Mouse (Mus musculus): ENCODE measurements at regions not wholly inside any gene's neighbourhood (a gene's known extent, or its start where the extent isn't known, plus 50 kb on each side); places are given as distances from the start of the nearest gene placed in this dataset.

DNA sequence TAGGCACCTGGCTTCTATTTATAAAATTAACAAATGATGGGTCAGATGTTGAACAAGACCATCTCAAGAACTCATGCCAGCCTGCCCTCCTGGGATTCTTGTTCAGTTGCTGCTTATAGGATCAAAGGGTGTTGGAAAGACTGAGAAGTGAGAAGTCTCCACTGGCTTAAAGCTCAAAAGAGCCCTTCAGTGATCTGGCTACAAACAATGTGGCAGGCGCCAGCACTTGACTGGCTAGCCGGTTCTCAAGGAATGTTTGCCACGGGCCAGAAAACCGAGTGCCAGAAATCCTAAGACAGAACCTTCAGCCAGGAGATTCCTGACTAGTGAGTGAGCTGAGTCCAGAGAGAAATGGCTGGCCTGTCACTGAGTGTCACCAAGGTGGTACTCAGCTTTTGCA, 93.6 kb upstream of the Med14 start:
- no peak overlapping the region for H3K4me3 ChIP-seq (ENCODE audit: insufficient read depth in 1 of 2, low read depth in 1 of 2, low read length in 2 of 2, poor library complexity in 1 of 2, severe bottlenecking in 1 of 2)
- peaks cover 2 to 5% of the 10 kb centered on the region in 2 experiments; a peak in 1 of 4 replicates for H3K4me1 ChIP-seq (ENCODE audit: control insufficient read depth in 2 of 2, insufficient read depth in 2 of 2, low read length in 2 of 2, poor library complexity in 1 of 2)
- H3K27ac ChIP-seq (ENCODE audit: insufficient read depth, low read depth, low read length, poor library complexity, severe bottlenecking): no peak overlapping the region
- no peaks in the 10 kb centered on the region for H3K36me3 ChIP-seq (ENCODE audit: control insufficient read depth, insufficient read depth, low read length, poor library complexity, severe bottlenecking)
- no peak for DNase-seq (ENCODE audit: low read depth, low spot score)
- H3K9me3 ChIP-seq (ENCODE audit: control insufficient read depth, insufficient read depth, low read depth, low read length): no peaks in the 10 kb centered on the region
- no peak overlapping the region for H3K9ac ChIP-seq (ENCODE audit: insufficient read depth, low read depth, low read length, poor library complexity, severe bottlenecking)
- no peak for TF ChIP-seq CHD2 (IDR thresholded peaks at IDR 0.05; ENCODE audit: low read depth, low read length)
- no peak for TF ChIP-seq ZNF384 (IDR thresholded peaks at IDR 0.05; ENCODE audit: low read depth, low read length)
- no peak for TF ChIP-seq HCFC1 (IDR thresholded peaks at IDR 0.05; ENCODE audit: borderline replicate concordance, insufficient read depth, low read length)
- TF ChIP-seq ZC3H11A (IDR thresholded peaks at IDR 0.05; ENCODE audit: borderline replicate concordance, low read depth, low read length): no peak
- TF ChIP-seq MAFK (IDR thresholded peaks at IDR 0.05; ENCODE audit: insufficient read depth, low read depth, low read length): no peak
- in situ Hi-C loops (cut with MboI; ENCODE audit: low sequenced_read_pairs in 2 of 2, unreplicated experiment in 2 of 2): loop anchor here in 1 of 2 experiments (25.0 kb wide), 1 partner anchor 168 kb away; no protein-coding TSS in a partner anchor

DNA sequence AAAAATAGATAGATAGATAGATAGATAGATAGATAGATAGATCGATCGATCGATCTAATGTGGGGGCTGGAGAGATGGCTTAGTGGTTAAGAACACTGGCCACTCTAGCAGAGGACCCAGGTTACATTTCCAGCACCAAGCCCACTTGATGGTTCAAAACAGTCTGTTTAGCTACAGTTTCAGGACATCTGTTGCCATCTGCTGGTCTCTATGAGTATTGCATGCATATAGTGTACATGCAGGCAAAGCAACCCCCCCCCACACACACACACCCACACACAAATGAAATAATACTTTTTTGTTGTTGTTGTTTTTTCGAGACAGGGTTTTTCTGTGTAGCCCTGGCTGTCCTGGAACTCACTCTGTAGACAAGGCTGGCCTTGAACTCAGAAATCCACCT, 89.8 kb upstream of the Med14 start:
- DNase-seq (ENCODE audit: low read depth, low spot score): no peak
- TF ChIP-seq ZNF384 (IDR thresholded peaks at IDR 0.05; ENCODE audit: low read depth, low read length): no peak
- TF ChIP-seq HCFC1 (IDR thresholded peaks at IDR 0.05; ENCODE audit: borderline replicate concordance, insufficient read depth, low read length): no peak
- TF ChIP-seq CHD2 (IDR thresholded peaks at IDR 0.05; ENCODE audit: low read depth, low read length): no peak
- 0 out of 2 replicates have a peak, but pooled peaks have one; percentile 18 for TF ChIP-seq ZC3H11A (IDR thresholded peaks at IDR 0.05; ENCODE audit: borderline replicate concordance, low read depth, low read length)
- in situ Hi-C loops (cut with MboI; ENCODE audit: low sequenced_read_pairs in 2 of 2, unreplicated experiment in 2 of 2): loop anchor here in 1 of 2 experiments (25.0 kb wide), 1 partner anchor 164 kb away; no protein-coding TSS in a partner anchor

DNA sequence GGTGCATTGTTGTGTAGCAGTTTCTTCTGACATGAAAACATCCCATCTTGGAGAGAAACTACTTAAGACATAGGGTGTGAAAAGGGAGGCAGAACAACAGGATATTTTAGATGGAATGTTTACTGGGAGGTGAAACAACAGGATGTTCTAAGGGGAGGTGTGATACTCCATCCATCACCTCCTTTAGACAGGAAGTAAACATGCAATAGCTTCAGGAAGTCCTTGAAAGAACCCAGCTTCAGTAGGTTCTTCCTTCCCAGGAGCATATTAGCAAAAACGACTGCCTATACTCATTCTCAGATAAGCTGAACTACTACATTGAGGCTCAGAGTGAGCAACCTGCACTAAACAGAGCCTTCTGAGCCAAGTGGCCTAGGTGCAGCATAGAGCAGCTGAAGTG, 82.6 kb upstream of the Med14 start:
- Histone ChIP-seq H3K4me1 (ENCODE audit: control insufficient read depth in 2 of 2, insufficient read depth in 2 of 2, low read length in 2 of 2, poor library complexity in 1 of 2) (no peaks in the 10 kb centered on the region; a peak in 1 of 4 replicates), H3K27ac (ENCODE audit: insufficient read depth, low read depth, low read length, poor library complexity, severe bottlenecking) (no peak overlapping the region), H3K9me3 (ENCODE audit: control insufficient read depth, insufficient read depth, low read depth, low read length) (no peaks in the 10 kb centered on the region), H3K4me3 (ENCODE audit: insufficient read depth in 1 of 2, low read depth in 1 of 2, low read length in 2 of 2, poor library complexity in 1 of 2, severe bottlenecking in 1 of 2) (no peak overlapping the region), H3K36me3 (ENCODE audit: control insufficient read depth, insufficient read depth, low read length, poor library complexity, severe bottlenecking) (no peaks in the 10 kb centered on the region), H3K9ac (ENCODE audit: insufficient read depth, low read depth, low read length, poor library complexity, severe bottlenecking) (no peak overlapping the region)
- in situ Hi-C loops (cut with MboI; ENCODE audit: low sequenced_read_pairs in 2 of 2, unreplicated experiment in 2 of 2): no loop called here
- TF ChIP-seq ZC3H11A (IDR thresholded peaks at IDR 0.05; ENCODE audit: borderline replicate concordance, low read depth, low read length): no peak
- TF ChIP-seq ZNF384 (IDR thresholded peaks at IDR 0.05; ENCODE audit: low read depth, low read length): no peak
- TF ChIP-seq MAFK (IDR thresholded peaks at IDR 0.05; ENCODE audit: insufficient read depth, low read depth, low read length): no peak
- TF ChIP-seq CHD2 (IDR thresholded peaks at IDR 0.05; ENCODE audit: low read depth, low read length): no peak
- no peak for TF ChIP-seq HCFC1 (IDR thresholded peaks at IDR 0.05; ENCODE audit: borderline replicate concordance, insufficient read depth, low read length)
- DNase-seq (ENCODE audit: low read depth, low spot score): no peak

More for the DNA sequence above, 89.8 kb upstream of the Med14 start:
- 0 out of 4 replicates have a peak, but pooled peaks cover 0 to 2% of the 10 kb centered on the region in 2 experiments for H3K4me1 ChIP-seq (ENCODE audit: control insufficient read depth in 2 of 2, insufficient read depth in 2 of 2, low read length in 2 of 2, poor library complexity in 1 of 2)
- no peaks in the 10 kb centered on the region for H3K36me3 ChIP-seq (ENCODE audit: control insufficient read depth, insufficient read depth, low read length, poor library complexity, severe bottlenecking)
- H3K9me3 ChIP-seq (ENCODE audit: control insufficient read depth, insufficient read depth, low read depth, low read length): no peaks in the 10 kb centered on the region
- H3K27ac ChIP-seq (ENCODE audit: insufficient read depth, low read depth, low read length, poor library complexity, severe bottlenecking): no peak overlapping the region
- H3K9ac ChIP-seq (ENCODE audit: insufficient read depth, low read depth, low read length, poor library complexity, severe bottlenecking): no peak overlapping the region
- no peak overlapping the region for H3K4me3 ChIP-seq (ENCODE audit: insufficient read depth in 1 of 2, low read depth in 1 of 2, low read length in 2 of 2, poor library complexity in 1 of 2, severe bottlenecking in 1 of 2)

DNA sequence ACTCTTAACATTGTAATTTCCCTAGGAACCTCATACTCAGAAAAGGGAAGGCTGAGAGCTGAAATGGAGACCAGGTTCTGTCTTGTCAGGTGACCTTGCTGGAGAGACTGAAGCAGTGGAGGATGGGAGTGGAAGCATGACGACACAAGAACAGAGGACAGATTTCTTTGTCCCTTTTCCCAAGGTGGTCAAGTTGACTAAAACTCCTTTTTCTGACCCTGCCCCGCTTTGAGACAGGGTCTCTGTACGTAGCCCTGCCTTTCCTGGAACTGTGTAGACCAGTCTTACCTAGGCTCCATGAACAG, 79.1 kb upstream of the Med14 start:
- H3K4me1 ChIP-seq (ENCODE audit: control insufficient read depth in 2 of 2, insufficient read depth in 2 of 2, low read length in 2 of 2, poor library complexity in 1 of 2): peaks cover 0 to 4% of the 10 kb centered on the region in 2 experiments; a peak in 1 of 4 replicates
- no peak for TF ChIP-seq MAFK (IDR thresholded peaks at IDR 0.05; ENCODE audit: insufficient read depth, low read depth, low read length)
- no peak for TF ChIP-seq HCFC1 (IDR thresholded peaks at IDR 0.05; ENCODE audit: borderline replicate concordance, insufficient read depth, low read length)
- no peak for TF ChIP-seq CHD2 (IDR thresholded peaks at IDR 0.05; ENCODE audit: low read depth, low read length)
- no peak for TF ChIP-seq ZNF384 (IDR thresholded peaks at IDR 0.05; ENCODE audit: low read depth, low read length)
- TF ChIP-seq ZC3H11A (IDR thresholded peaks at IDR 0.05; ENCODE audit: borderline replicate concordance, low read depth, low read length): no peak
- no peaks in the 10 kb centered on the region for H3K36me3 ChIP-seq (ENCODE audit: control insufficient read depth, insufficient read depth, low read length, poor library complexity, severe bottlenecking)
- no peaks in the 10 kb centered on the region for H3K9me3 ChIP-seq (ENCODE audit: control insufficient read depth, insufficient read depth, low read depth, low read length)
- in situ Hi-C loops (cut with MboI; ENCODE audit: low sequenced_read_pairs in 2 of 2, unreplicated experiment in 2 of 2): no loop called here
- peak overlapping the region; percentile 42 to 73 for H3K4me3 ChIP-seq (ENCODE audit: insufficient read depth in 1 of 2, low read depth in 1 of 2, low read length in 2 of 2, poor library complexity in 1 of 2, severe bottlenecking in 1 of 2)
- peak overlapping the region; percentile 96 for H3K27ac ChIP-seq (ENCODE audit: insufficient read depth, low read depth, low read length, poor library complexity, severe bottlenecking)
- peak overlapping the region; percentile 48 for H3K9ac ChIP-seq (ENCODE audit: insufficient read depth, low read depth, low read length, poor library complexity, severe bottlenecking)
- DNase-seq (ENCODE audit: low read depth, low spot score): no peak

Measured in ES-E14 (cell line).